Mouse (Mus musculus) lung, postnatal 0 days (tissue): ENCODE measurements at regions not wholly inside any gene's neighbourhood (a gene's known extent, or its start where the extent isn't known, plus 50 kb on each side); places are given as distances from the start of the nearest gene placed in this dataset.

Experiments used
- ATAC-seq: fragments of 200-750 bp; cut with Nextera tagmentation; 2 replicates; pipeline ENCODE4 v1.8.0; 2017; ENCODE audit warnings: moderate library complexity
- DNase-seq: peaks from one replicate; pipeline ENCODE4 v3.0.0-alpha.2; 2016; ENCODE audit warnings: low spot score
- H3K27ac ChIP-seq: fragments of 300-500 bp; sonication (generic); 2 replicates; pipeline ENCODE4 v1.5.1; 2014; ENCODE audit warnings: antibody characterized with exemption, mild to moderate bottlenecking, low read length, mixed read lengths
- H3K27me3 ChIP-seq: fragments of 300-500 bp; sonication (generic); replicated peaks from 2 replicates; pipeline ENCODE4 v1.6.1; 2014; ENCODE audit warnings: low read length, mixed read lengths; ENCODE audit not compliant: insufficient read depth
- H3K36me3 ChIP-seq: fragments of 300-500 bp; sonication (generic); 2 replicates; pipeline ENCODE4 v1.6.1; 2014; ENCODE audit warnings: low read length, mixed read lengths; ENCODE audit not compliant: insufficient read depth
- H3K4me1 ChIP-seq: fragments of 300-500 bp; sonication (generic); 2 replicates; pipeline ENCODE4 v1.6.1; 2014; ENCODE audit warnings: antibody characterized with exemption, low read depth, low read length, mixed read lengths; ENCODE audit not compliant: insufficient read depth
- H3K4me2 ChIP-seq: fragments of 300-500 bp; sonication (generic); replicated peaks from 2 replicates; pipeline ENCODE4 v1.6.1; 2014; ENCODE audit warnings: low read depth, mild to moderate bottlenecking, low read length, moderate library complexity, mixed read lengths
- H3K4me3 ChIP-seq: fragments of 300-500 bp; sonication (generic); 2 replicates; pipeline ENCODE4 v1.5.1; 2014; ENCODE audit warnings: low read depth, low read length
- H3K9ac ChIP-seq: fragments of 300-500 bp; sonication (generic); replicated peaks from 2 replicates; pipeline ENCODE4 v1.6.1; 2014; ENCODE audit warnings: low read depth, mild to moderate bottlenecking
- H3K9me3 ChIP-seq: fragments of 300-500 bp; sonication (generic); 2 replicates; pipeline ENCODE4 v1.6.1; 2016; ENCODE audit warnings: low read length, mixed read lengths
- CTCF ChIP-seq: IDR thresholded peaks from 2 replicates; pipeline ENCODE4 v1.5.1; 2016; ENCODE audit warnings: antibody characterized with exemption, mild to moderate bottlenecking
- EP300 ChIP-seq: IDR thresholded peaks from 2 replicates; pipeline ENCODE4 v1.6.1; 2016; ENCODE audit warnings: antibody characterized with exemption, mild to moderate bottlenecking, control low read depth
- WGBS: fragments of 180-500 bp; shearing (Covaris S2); extraction: QIAGEN DNeasy Blood & Tissue Kit; methylation state at CpG from one replicate; pipeline ENCODE4 v1.1.7; 2014; 5-methylcytosine and 5-hydroxymethylcytosine counted together

- Histone ChIP-seq H3K4me1 (no peaks in the 10 kb centered on the region), H3K4me2 (no peak overlapping the region), H3K27me3 (no peaks in the 10 kb centered on the region), H3K36me3 (no peaks in the 10 kb centered on the region), H3K9me3 (no peaks in the 10 kb centered on the region), H3K4me3 (no peak overlapping the region), H3K9ac (no peak overlapping the region), H3K27ac (no peak overlapping the region)
- TF ChIP-seq EP300 (no peak), CTCF (no peak)
- 83% methylated on average over 15 of the region's 15 CpGs for WGBS
- DNase-seq: no peak
- no peak for ATAC-seq
Observed at GRCm38 (mm10) chr11:52661894-52662593, 102.4 kb upstream of the Fstl4 start.

- no peak for TF ChIP-seq EP300
- TF ChIP-seq CTCF: no peak
- no peak overlapping the region for H3K4me3 ChIP-seq
- no peaks in the 10 kb centered on the region for H3K4me1 ChIP-seq
- no peak overlapping the region for H3K27ac ChIP-seq
- DNase-seq (no peak), ATAC-seq (no peak)
- no peaks in the 10 kb centered on the region for H3K27me3 ChIP-seq
- no peak overlapping the region for H3K9ac ChIP-seq
- H3K36me3 ChIP-seq: no peaks in the 10 kb centered on the region
- no peaks in the 10 kb centered on the region for H3K9me3 ChIP-seq
- WGBS: 55% methylated on average over 1 of the region's 1 CpGs
- no peak overlapping the region for H3K4me2 ChIP-seq
Observed at GRCm38 (mm10) chr11:52665343-52665742, 99.1 kb upstream of the Fstl4 start.

- Histone ChIP-seq H3K27me3 (no peaks in the 10 kb centered on the region), H3K4me2 (no peak overlapping the region), H3K9ac (no peak overlapping the region), H3K9me3 (no peaks in the 10 kb centered on the region), H3K36me3 (no peaks in the 10 kb centered on the region), H3K27ac (no peak overlapping the region), H3K4me3 (no peak overlapping the region), H3K4me1 (no peaks in the 10 kb centered on the region)
- DNase-seq (no peak), ATAC-seq (no peak)
- TF ChIP-seq CTCF (no peak), EP300 (no peak)
- WGBS: 45% methylated on average over 6 of the region's 6 CpGs
Observed at GRCm38 (mm10) chr11:52675022-52675421, 89.4 kb upstream of the Fstl4 start.

GRCm38 (mm10) chr11:52678259-52678658, 86.2 kb upstream of the Fstl4 start:
- 84% methylated on average over 4 of the region's 4 CpGs for WGBS
- Histone ChIP-seq H3K9ac (no peak overlapping the region), H3K27ac (no peak overlapping the region), H3K27me3 (no peaks in the 10 kb centered on the region), H3K4me3 (no peak overlapping the region), H3K4me1 (no peaks in the 10 kb centered on the region), H3K9me3 (no peaks in the 10 kb centered on the region), H3K36me3 (no peaks in the 10 kb centered on the region), H3K4me2 (no peak overlapping the region)
- ATAC-seq: no peak
- no peak for TF ChIP-seq CTCF
- TF ChIP-seq EP300: no peak
- no peak for DNase-seq

GRCm38 (mm10) chr11:52685436-52685835, 79.0 kb upstream of the Fstl4 start:
- DNase-seq: no peak
- Histone ChIP-seq H3K4me2 (no peak overlapping the region), H3K36me3 (no peaks in the 10 kb centered on the region), H3K4me1 (no peaks in the 10 kb centered on the region), H3K27ac (no peak overlapping the region), H3K27me3 (no peaks in the 10 kb centered on the region), H3K9ac (no peak overlapping the region), H3K4me3 (no peak overlapping the region), H3K9me3 (no peaks in the 10 kb centered on the region)
- WGBS: 82% methylated on average over 2 of the region's 2 CpGs
- TF ChIP-seq EP300: no peak
- no peak for TF ChIP-seq CTCF
- ATAC-seq: no peak

GRCm38 (mm10) chr11:52692701-52693100, 71.7 kb upstream of the Fstl4 start:
- no peak for TF ChIP-seq CTCF
- no peak for TF ChIP-seq EP300
- 73% methylated on average over 3 of the region's 3 CpGs for WGBS

GRCm38 (mm10) chr11:52701682-52702081, 62.8 kb upstream of the Fstl4 start:
- DNase-seq: no peak
- 85% methylated on average over 10 of the region's 10 CpGs for WGBS

More at GRCm38 (mm10) chr11:52692701-52693100, 71.7 kb upstream of the Fstl4 start:
- Histone ChIP-seq H3K27ac (no peak overlapping the region), H3K4me2 (no peak overlapping the region), H3K4me1 (no peaks in the 10 kb centered on the region), H3K27me3 (no peaks in the 10 kb centered on the region), H3K36me3 (no peaks in the 10 kb centered on the region), H3K4me3 (no peak overlapping the region), H3K9me3 (no peaks in the 10 kb centered on the region), H3K9ac (no peak overlapping the region)
- no peak for DNase-seq
- ATAC-seq: no peak

More at GRCm38 (mm10) chr11:52701682-52702081, 62.8 kb upstream of the Fstl4 start:
- Histone ChIP-seq H3K9me3 (no peaks in the 10 kb centered on the region), H3K27ac (no peak overlapping the region), H3K9ac (no peak overlapping the region), H3K4me2 (no peak overlapping the region), H3K36me3 (no peaks in the 10 kb centered on the region), H3K4me1 (no peaks in the 10 kb centered on the region), H3K27me3 (no peaks in the 10 kb centered on the region), H3K4me3 (no peak overlapping the region)
- TF ChIP-seq EP300 (no peak), CTCF (no peak)
- no peak for ATAC-seq
